Mouse (Mus musculus): ENCODE results near the gene Gabpb1. TPM values are rescaled to one million over a fixed set of nuclear protein-coding genes. Genes with fewer than 3 reads are reported as not detected.

Gene Gabpb1
- polyA plus RNA-seq, 1 experiment from 2014 or later, result 60.3 TPM

- Histone ChIP-seq H3K27ac (ENCODE audit: low read depth, low read length) (no peak overlapping the region), H3K36me3 (ENCODE audit: control insufficient read depth, insufficient read depth, low read length) (no peaks in the 10 kb centered on the region), H3K4me3 (ENCODE audit: low read depth, low read length) (no peak overlapping the region), H3K4me1 (ENCODE audit: control insufficient read depth, insufficient read depth, low read length) (no peaks in the 10 kb centered on the region), H3K9me3 (replicated peaks; ENCODE audit: control insufficient read depth, low read length) (no peaks in the 10 kb centered on the region), H3K27me3 (replicated peaks; ENCODE audit: control insufficient read depth, insufficient read depth, low read length) (no peaks in the 10 kb centered on the region), H3K4me2 (ENCODE audit: low read length) (no peak overlapping the region), H3K9ac (ENCODE audit: low read length) (no peak overlapping the region)
- no peak for DNase-seq (ENCODE audit: low spot score)
- 92% methylated on average over 14 of the region's 14 CpGs for WGBS
- ATAC-seq, result no peak
Observed at GRCm38 (mm10) chr2:126601918-126602600, 74.1 kb downstream of the Gabpb1 start.

DNA sequence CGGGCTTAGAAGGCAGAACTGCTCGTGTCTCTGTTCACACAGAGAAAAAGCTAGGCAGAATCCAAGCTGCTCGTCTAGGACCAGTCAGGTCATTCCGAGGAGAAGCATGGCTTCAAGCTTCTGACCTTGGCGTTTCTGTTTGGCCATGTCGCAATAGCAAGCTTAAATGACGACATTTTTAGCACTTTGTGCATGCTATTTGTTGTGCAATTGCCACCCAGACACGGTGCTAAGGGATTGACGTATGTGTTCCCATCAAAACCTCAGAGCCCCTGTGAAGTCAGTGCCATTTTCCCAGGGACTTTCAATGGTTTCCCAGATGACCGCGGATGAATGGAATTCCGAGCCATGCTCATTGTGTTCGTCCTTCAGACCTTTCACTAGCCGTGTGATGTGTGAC, 75.6 kb downstream of the Gabpb1 start:
- 81% methylated on average over 14 of the region's 14 CpGs for WGBS
- no peaks in the 10 kb centered on the region for H3K36me3 ChIP-seq (ENCODE audit: control insufficient read depth, insufficient read depth, low read length)
- no peaks in the 10 kb centered on the region for H3K9me3 ChIP-seq (replicated peaks; ENCODE audit: control insufficient read depth, low read length)
- no peaks in the 10 kb centered on the region for H3K27me3 ChIP-seq (replicated peaks; ENCODE audit: control insufficient read depth, insufficient read depth, low read length)
- DNase-seq (ENCODE audit: low spot score), result no peak
- no peaks in the 10 kb centered on the region for H3K4me1 ChIP-seq (ENCODE audit: control insufficient read depth, insufficient read depth, low read length)
- H3K4me2 ChIP-seq (ENCODE audit: low read length), result no peak overlapping the region
- H3K9ac ChIP-seq (ENCODE audit: low read length), result no peak overlapping the region
- H3K27ac ChIP-seq (ENCODE audit: low read depth, low read length), result no peak overlapping the region
- no peak overlapping the region for H3K4me3 ChIP-seq (ENCODE audit: low read depth, low read length)
- no peak for ATAC-seq

GRCm38 (mm10) chr2:126599005-126599404, 77.1 kb downstream of the Gabpb1 start:
- Histone ChIP-seq H3K9ac (ENCODE audit: low read length) (no peak overlapping the region), H3K27ac (ENCODE audit: low read depth, low read length) (no peak overlapping the region), H3K27me3 (replicated peaks; ENCODE audit: control insufficient read depth, insufficient read depth, low read length) (no peaks in the 10 kb centered on the region), H3K9me3 (replicated peaks; ENCODE audit: control insufficient read depth, low read length) (no peaks in the 10 kb centered on the region), H3K4me2 (ENCODE audit: low read length) (no peak overlapping the region), H3K36me3 (ENCODE audit: control insufficient read depth, insufficient read depth, low read length) (no peaks in the 10 kb centered on the region), H3K4me3 (ENCODE audit: low read depth, low read length) (no peak overlapping the region), H3K4me1 (ENCODE audit: control insufficient read depth, insufficient read depth, low read length) (no peaks in the 10 kb centered on the region)
- WGBS, result 14% methylated on average over 3 of the region's 3 CpGs
- ATAC-seq, result no peak
- peak; percentile 37 for DNase-seq (ENCODE audit: low spot score)

- WGBS, result 45% methylated on average over 2 of the region's 2 CpGs
- Histone ChIP-seq H3K27ac (ENCODE audit: low read depth, low read length) (no peak overlapping the region), H3K4me2 (ENCODE audit: low read length) (no peak overlapping the region), H3K4me3 (ENCODE audit: low read depth, low read length) (no peak overlapping the region), H3K36me3 (ENCODE audit: control insufficient read depth, insufficient read depth, low read length) (no peaks in the 10 kb centered on the region), H3K27me3 (replicated peaks; ENCODE audit: control insufficient read depth, insufficient read depth, low read length) (no peaks in the 10 kb centered on the region), H3K9me3 (replicated peaks; ENCODE audit: control insufficient read depth, low read length) (no peaks in the 10 kb centered on the region), H3K4me1 (ENCODE audit: control insufficient read depth, insufficient read depth, low read length) (no peaks in the 10 kb centered on the region), H3K9ac (ENCODE audit: low read length) (no peak overlapping the region)
- DNase-seq (ENCODE audit: low spot score) (no peak), ATAC-seq (no peak)
Observed at GRCm38 (mm10) chr2:126598359-126598758, 77.8 kb downstream of the Gabpb1 start.

GRCm38 (mm10) chr2:126597279-126598241, 78.6 kb downstream of the Gabpb1 start:
- Histone ChIP-seq H3K4me3 (ENCODE audit: low read depth, low read length) (no peak overlapping the region), H3K9ac (ENCODE audit: low read length) (no peak overlapping the region), H3K36me3 (ENCODE audit: control insufficient read depth, insufficient read depth, low read length) (no peaks in the 10 kb centered on the region), H3K27ac (ENCODE audit: low read depth, low read length) (no peak overlapping the region), H3K27me3 (replicated peaks; ENCODE audit: control insufficient read depth, insufficient read depth, low read length) (no peaks in the 10 kb centered on the region), H3K4me1 (ENCODE audit: control insufficient read depth, insufficient read depth, low read length) (no peaks in the 10 kb centered on the region), H3K9me3 (replicated peaks; ENCODE audit: control insufficient read depth, low read length) (no peaks in the 10 kb centered on the region), H3K4me2 (ENCODE audit: low read length) (no peak overlapping the region)
- no peak for ATAC-seq
- 90% methylated on average over 20 of the region's 20 CpGs for WGBS
- no peak for DNase-seq (ENCODE audit: low spot score)

- WGBS, result 91% methylated on average over 7 of the region's 7 CpGs
- Histone ChIP-seq H3K27ac (ENCODE audit: low read depth, low read length) (no peak overlapping the region), H3K4me1 (ENCODE audit: control insufficient read depth, insufficient read depth, low read length) (no peaks in the 10 kb centered on the region), H3K36me3 (ENCODE audit: control insufficient read depth, insufficient read depth, low read length) (no peaks in the 10 kb centered on the region), H3K9ac (ENCODE audit: low read length) (no peak overlapping the region), H3K4me3 (ENCODE audit: low read depth, low read length) (no peak overlapping the region), H3K27me3 (replicated peaks; ENCODE audit: control insufficient read depth, insufficient read depth, low read length) (no peaks in the 10 kb centered on the region), H3K9me3 (replicated peaks; ENCODE audit: control insufficient read depth, low read length) (no peaks in the 10 kb centered on the region), H3K4me2 (ENCODE audit: low read length) (no peak overlapping the region)
- ATAC-seq (no peak), DNase-seq (ENCODE audit: low spot score) (no peak)
Observed at GRCm38 (mm10) chr2:126596347-126597072, 79.6 kb downstream of the Gabpb1 start.

DNA sequence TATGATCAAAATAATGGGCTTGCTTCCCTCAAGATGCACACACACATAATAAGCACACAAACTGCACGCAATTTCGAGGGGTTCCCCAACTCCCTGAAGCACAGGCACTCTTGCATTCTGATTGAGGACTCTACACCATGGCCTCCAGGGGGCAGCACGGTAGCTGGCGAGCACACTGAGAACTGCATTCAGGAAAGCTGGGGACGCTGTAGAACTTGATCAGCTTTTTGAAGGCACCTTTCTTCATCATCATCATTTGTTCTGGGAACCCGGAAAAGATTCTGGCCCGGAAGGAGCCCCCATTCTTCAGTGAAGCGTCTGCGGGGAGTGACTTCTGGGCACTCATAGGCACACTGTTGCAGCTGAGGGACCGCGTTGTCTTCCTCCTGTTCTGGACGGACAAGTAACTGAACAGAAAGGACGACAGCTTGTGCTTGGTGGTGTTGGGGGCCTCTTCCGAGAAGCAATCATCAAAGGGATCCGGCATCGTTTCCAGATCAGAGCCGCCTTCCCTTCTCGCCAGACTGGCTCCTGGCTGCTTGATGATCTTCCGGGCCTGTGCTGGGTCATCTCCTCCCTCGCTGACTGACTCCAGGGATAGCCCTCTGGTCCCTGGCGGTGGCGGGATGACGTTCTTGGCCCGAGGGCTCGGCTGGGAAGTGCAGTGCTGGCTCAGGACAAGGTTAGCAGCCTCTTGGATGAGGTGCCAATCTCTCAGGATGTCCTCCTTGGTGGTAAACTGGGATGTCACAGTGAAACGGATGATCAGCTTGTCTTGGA, 82.1 kb downstream of the Gabpb1 start:
- H3K9ac ChIP-seq (ENCODE audit: low read length), result peak overlapping the region; percentile 1; the same call in 1 of the 2 replicates
- 36% methylated on average over 26 of the region's 26 CpGs for WGBS

GRCm38 (mm10) chr2:126591304-126591703, 84.8 kb downstream of the Gabpb1 start:
- 91% methylated on average over 4 of the region's 4 CpGs for WGBS
- H3K9ac ChIP-seq (ENCODE audit: low read length), result no peak overlapping the region
- H3K4me3 ChIP-seq (ENCODE audit: low read depth, low read length), result no peak overlapping the region
- no peaks in the 10 kb centered on the region for H3K9me3 ChIP-seq (replicated peaks; ENCODE audit: control insufficient read depth, low read length)
- H3K27me3 ChIP-seq (replicated peaks; ENCODE audit: control insufficient read depth, insufficient read depth, low read length), result no peaks in the 10 kb centered on the region
- H3K36me3 ChIP-seq (ENCODE audit: control insufficient read depth, insufficient read depth, low read length), result no peaks in the 10 kb centered on the region
- DNase-seq (ENCODE audit: low spot score), result no peak
- no peak for ATAC-seq
- no peak overlapping the region for H3K4me2 ChIP-seq (ENCODE audit: low read length)
- no peaks in the 10 kb centered on the region for H3K4me1 ChIP-seq (ENCODE audit: control insufficient read depth, insufficient read depth, low read length)
- no peak overlapping the region for H3K27ac ChIP-seq (ENCODE audit: low read depth, low read length)

More for the DNA sequence above, 82.1 kb downstream of the Gabpb1 start:
- peak overlapping the region; percentile 49 for H3K4me2 ChIP-seq (ENCODE audit: low read length)
- DNase-seq (ENCODE audit: low spot score) (peak; percentile 82), ATAC-seq (peak; percentile 65; the same call in 1 of the 2 replicates)
- peak overlapping the region; percentile 17 for H3K4me3 ChIP-seq (ENCODE audit: low read depth, low read length)
- no peaks in the 10 kb centered on the region for H3K36me3 ChIP-seq (ENCODE audit: control insufficient read depth, insufficient read depth, low read length)
- no peak overlapping the region for H3K27ac ChIP-seq (ENCODE audit: low read depth, low read length)
- H3K4me1 ChIP-seq (ENCODE audit: control insufficient read depth, insufficient read depth, low read length), result no peaks in the 10 kb centered on the region
- H3K27me3 ChIP-seq (replicated peaks; ENCODE audit: control insufficient read depth, insufficient read depth, low read length), result no peaks in the 10 kb centered on the region
- no peaks in the 10 kb centered on the region for H3K9me3 ChIP-seq (replicated peaks; ENCODE audit: control insufficient read depth, low read length)
